Mouse (Mus musculus) olfactory bulb, adult 2 months (tissue): ENCODE results near the gene Stard5.

Experiments used
- CTCF ChIP-seq: fragments of 200-500 bp; IDR thresholded peaks from 2 replicates; pipeline ENCODE4 v1.5.1; 2012; ENCODE audit warnings: low read depth, mild to moderate bottlenecking, low read length, moderate library complexity; ENCODE audit not compliant: insufficient read depth
- POLR2A ChIP-seq: fragments of 200-500 bp; IDR thresholded peaks from 2 replicates; pipeline ENCODE4 v1.6.1; 2012; ENCODE audit warnings: mild to moderate bottlenecking, low read depth, low read length, moderate library complexity; ENCODE audit not compliant: insufficient read depth

DNA sequence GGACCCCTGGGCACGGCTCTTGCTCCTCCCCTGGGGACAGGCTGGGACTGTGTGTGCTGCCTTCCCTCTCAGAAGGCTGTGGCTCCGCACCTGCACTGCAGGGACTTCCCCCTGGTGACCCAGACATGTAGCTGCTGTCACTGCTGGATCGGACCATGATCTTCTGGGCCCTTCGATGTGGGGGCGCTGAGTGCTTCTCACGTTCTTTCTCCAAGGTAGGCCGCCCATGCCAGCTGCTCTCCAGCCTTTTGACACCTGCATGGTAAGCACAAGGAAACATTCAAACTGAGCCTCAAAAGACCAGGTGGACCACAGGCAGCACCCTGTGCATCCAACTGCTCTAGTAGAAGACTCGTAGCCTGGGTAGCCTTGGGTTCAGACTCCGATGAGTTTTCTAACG is 29.3 kb downstream of the Stard5 start:
- TF ChIP-seq CTCF (no peak), POLR2A (no peak)
